Mouse (Mus musculus) hindbrain, postnatal 0 days (tissue): ENCODE measurements around the gene Ube2s. TPM values are rescaled to one million over a fixed set of nuclear protein-coding genes. Genes with fewer than 3 reads are reported as not detected.

Source experiments
- ATAC-seq: fragments of 200-750 bp; cut with Nextera tagmentation; 2 replicates; pipeline ENCODE4 v1.8.0; 2017; ENCODE audit warnings: mild to moderate bottlenecking, moderate TSS enrichment, moderate library complexity
- DNase-seq: peaks from one replicate; pipeline ENCODE4 v3.0.0-alpha.2; 2015; ENCODE audit warnings: low spot score
- H3K27ac ChIP-seq: fragments of 300-500 bp; sonication (generic); 2 replicates; pipeline ENCODE4 v1.5.1; 2014; ENCODE audit warnings: mild to moderate bottlenecking
- H3K27me3 ChIP-seq: fragments of 300-500 bp; sonication (generic); 2 replicates; pipeline ENCODE4 v1.6.1; 2014; ENCODE audit warnings: low read length, mixed read lengths; ENCODE audit not compliant: insufficient read depth
- H3K36me3 ChIP-seq: fragments of 300-500 bp; sonication (generic); 2 replicates; pipeline ENCODE4 v1.6.1; 2014; ENCODE audit warnings: low read length, mixed read lengths; ENCODE audit not compliant: insufficient read depth
- H3K4me1 ChIP-seq: fragments of 300-500 bp; sonication (generic); 2 replicates; pipeline ENCODE4 v1.6.1; 2014; ENCODE audit warnings: antibody characterized with exemption, low read length, mixed read lengths; ENCODE audit not compliant: insufficient read depth
- H3K4me2 ChIP-seq: fragments of 300-500 bp; sonication (generic); 2 replicates; pipeline ENCODE4 v1.6.1; 2014; ENCODE audit warnings: low read depth, mild to moderate bottlenecking, low read length, moderate library complexity, mixed read lengths
- H3K4me3 ChIP-seq: fragments of 300-500 bp; sonication (generic); 2 replicates; pipeline ENCODE4 v1.5.1; 2014; ENCODE audit warnings: low read length
- H3K9ac ChIP-seq: fragments of 300-500 bp; sonication (generic); replicated peaks from 2 replicates; pipeline ENCODE4 v1.6.1; 2014; ENCODE audit warnings: mild to moderate bottlenecking, low read length, moderate library complexity, mixed read lengths
- H3K9me3 ChIP-seq: fragments of 300-500 bp; sonication (generic); 2 replicates; pipeline ENCODE4 v1.6.1; 2016; ENCODE audit warnings: low read length, mixed read lengths
- CTCF ChIP-seq: IDR thresholded peaks from 2 replicates; pipeline ENCODE4 v1.5.1; 2016; ENCODE audit warnings: antibody characterized with exemption, control low read depth, low read depth
- WGBS: fragments of 180-500 bp; shearing (Covaris S2); extraction: QIAGEN DNeasy Blood & Tissue Kit; methylation state at CpG from one replicate; pipeline ENCODE4 v1.1.7; 2014; 5-methylcytosine and 5-hydroxymethylcytosine counted together
- polyA plus RNA-seq: library from polyadenylated mRNA; unstranded; fragments of >200 nt; fragmentation: Nextera tagmentation; extraction: Ambion mirVana; gene quantifications from 2 replicates; pipeline ENCODE4 v1.2.1, GENCODE M21; 2015
- total RNA-seq: library from RNA; depleted of rRNA; stranded (reverse); fragments of >200 nt; gene quantifications from 2 replicates; pipeline ENCODE4 v1.2.3, GENCODE M21; 2014

Gene Ube2s
- total and polyA plus RNA-seq, 2 experiments from 2014 or later = 223 to 324 TPM

- H3K4me1 ChIP-seq = no peaks in the 10 kb centered on the region
- H3K36me3 ChIP-seq = no peaks in the 10 kb centered on the region
- H3K27ac ChIP-seq = no peak overlapping the region
- H3K27me3 ChIP-seq = no peaks in the 10 kb centered on the region
- no peak overlapping the region for H3K9ac ChIP-seq
- no peak overlapping the region for H3K4me3 ChIP-seq
- DNase-seq = no peak
- no peak overlapping the region for H3K4me2 ChIP-seq
- no peak for TF ChIP-seq CTCF
- ATAC-seq = no peak
- no peaks in the 10 kb centered on the region for H3K9me3 ChIP-seq
- 78% methylated on average over 11 of the region's 11 CpGs for WGBS
Measured at GRCm38 (mm10) chr7:4850621-4851314, 38.4 kb upstream of the Ube2s start.

GRCm38 (mm10) chr7:4849372-4849771 lies 37.0 kb upstream of the Ube2s start:
- no peak overlapping the region for H3K9ac ChIP-seq
- no peak overlapping the region for H3K4me2 ChIP-seq
- TF ChIP-seq CTCF = no peak
- ATAC-seq (no peak), DNase-seq (no peak)
- no peaks in the 10 kb centered on the region for H3K36me3 ChIP-seq
- no peak overlapping the region for H3K4me3 ChIP-seq
- H3K4me1 ChIP-seq = no peaks in the 10 kb centered on the region
- H3K27ac ChIP-seq = no peak overlapping the region
- WGBS = 56% methylated on average over 9 of the region's 9 CpGs
- H3K9me3 ChIP-seq = no peaks in the 10 kb centered on the region
- no peaks in the 10 kb centered on the region for H3K27me3 ChIP-seq

GRCm38 (mm10) chr7:4844917-4845309 lies 32.5 kb upstream of the Ube2s start:
- TF ChIP-seq CTCF = no peak
- Histone ChIP-seq H3K4me2 (peak overlapping the region; percentile 86), H3K9me3 (no peaks in the 10 kb centered on the region), H3K4me3 (peak overlapping the region; percentile 57), H3K9ac (peak overlapping the region; percentile 63), H3K36me3 (no peaks in the 10 kb centered on the region), H3K27me3 (no peaks in the 10 kb centered on the region), H3K27ac (peak overlapping the region; percentile 77), H3K4me1 (0 out of 2 replicates have a peak, but pooled peaks cover 6% of the 10 kb centered on the region)
- DNase-seq (peak; percentile 95), ATAC-seq (peak; percentile 88)
- WGBS = under 1% methylated on average over 13 of the region's 13 CpGs

GRCm38 (mm10) chr7:4844245-4844916 lies 32.0 kb upstream of the Ube2s start, which contains the start of gene Shisa7:
Shisa7 (minus strand) TSS chr7:4844696.
- TF ChIP-seq CTCF = no peak
- H3K4me2 ChIP-seq = peak within 1 kb of the TSS; percentile 86
- peak within 1 kb of the TSS; percentile 63 for H3K9ac ChIP-seq
- ATAC-seq = peak; percentile 76
- peak; percentile 15 for DNase-seq
- H3K9me3 ChIP-seq = no peaks in the 10 kb centered on the region
- no peaks in the 10 kb centered on the region for H3K27me3 ChIP-seq
- no peaks in the 10 kb centered on the region for H3K36me3 ChIP-seq
- WGBS = under 1% methylated on average over 38 of the region's 41 CpGs
- 0 out of 2 replicates have a peak, but pooled peaks cover 6% of the 10 kb centered on the region for H3K4me1 ChIP-seq
- H3K4me3 ChIP-seq = peak within 1 kb of the TSS; percentile 57
- peak within 1 kb of the TSS; percentile 77 for H3K27ac ChIP-seq

GRCm38 (mm10) chr7:4843604-4844244 lies 31.3 kb upstream of the Ube2s start:
- WGBS = under 1% methylated on average over 34 of the region's 34 CpGs
- DNase-seq (peak; percentile 90), ATAC-seq (peak; percentile 27)
- H3K36me3 ChIP-seq = no peaks in the 10 kb centered on the region
- H3K4me2 ChIP-seq = peak overlapping the region; percentile 86
- peak overlapping the region; percentile 63 for H3K9ac ChIP-seq
- H3K4me3 ChIP-seq = peak overlapping the region; percentile 57
- no peak for TF ChIP-seq CTCF
- H3K27ac ChIP-seq = peak overlapping the region; percentile 77
- 0 out of 2 replicates have a peak, but pooled peaks cover 6% of the 10 kb centered on the region for H3K4me1 ChIP-seq
- no peaks in the 10 kb centered on the region for H3K9me3 ChIP-seq
- H3K27me3 ChIP-seq = no peaks in the 10 kb centered on the region

- Histone ChIP-seq H3K27ac (peak overlapping the region; percentile 77; the same call in 1 of the 2 replicates), H3K4me3 (peak overlapping the region; percentile 57), H3K4me1 (0 out of 2 replicates have a peak, but pooled peaks cover 6% of the 10 kb centered on the region), H3K9ac (peak overlapping the region; percentile 63), H3K27me3 (no peaks in the 10 kb centered on the region), H3K4me2 (peak overlapping the region; percentile 86), H3K36me3 (no peaks in the 10 kb centered on the region), H3K9me3 (no peaks in the 10 kb centered on the region)
- WGBS = 1% methylated on average over 16 of the region's 16 CpGs
- DNase-seq (peak; percentile 76), ATAC-seq (peak; percentile 75)
- TF ChIP-seq CTCF = no peak
Measured at GRCm38 (mm10) chr7:4842634-4843131, 30.3 kb upstream of the Ube2s start.
